Mouse (Mus musculus) inflammation-experienced regulatory T-cells, adult 6 months (primary cell): Measurements from ENCODE around the gene Ddx5. TPM values are rescaled to one million over a fixed set of nuclear protein-coding genes. Genes with fewer than 3 reads are reported as not detected.
"Not testable (repeated sequence)": the region's sequence is repeated elsewhere in the genome, so short reads cannot be mapped to it uniquely, and the experiment has no call there.

Experiments used
- ATAC-seq: one replicate; pipeline ENCODE4 v1.8.0; 2017
- polyA plus RNA-seq, 3 experiments: library from polyadenylated mRNA; unstranded; fragments of 100-300 nt; shearing (Covaris generic); gene quantifications; one replicate each; pipeline ENCODE4 v1.2.1; 2017

The Ddx5 gene
- polyA plus RNA-seq, 3 experiments from 2014 or later, result 400 to 575 (median 510) TPM

- ATAC-seq, result no peak
Observed at GRCm38 (mm10) chr11:106760511-106760910, 28.5 kb downstream of the Ddx5 start.

GRCm38 (mm10) chr11:106759028-106759427 lies 30.0 kb downstream of the Ddx5 start:
- ATAC-seq, result no peak

- ATAC-seq, result no peak
Observed at GRCm38 (mm10) chr11:106755583-106755982, 33.4 kb downstream of the Ddx5 start.

- ATAC-seq, result no peak
Observed at GRCm38 (mm10) chr11:106753314-106753713, 35.7 kb downstream of the Ddx5 start.

- peak; percentile 59 for ATAC-seq
Observed at GRCm38 (mm10) chr11:106752103-106752502, 36.9 kb downstream of the Ddx5 start.

GRCm38 (mm10) chr11:106751039-106752018 lies 37.7 kb downstream of the Ddx5 start, which contains the start of gene Milr1:
TSS of gene Milr1 (plus strand) at chr11:106751226.
- ATAC-seq, result peak; percentile 22

- peak; percentile 81 for ATAC-seq
Observed at GRCm38 (mm10) chr11:106750121-106750751, 38.7 kb downstream of the Ddx5 start, which contains the start of gene Pecam1. TSS of gene Pecam1 (minus strand) at chr11:106750628.

- not testable (repeated sequence) for ATAC-seq
Observed at GRCm38 (mm10) chr11:106749557-106750120, 39.3 kb downstream of the Ddx5 start.

GRCm38 (mm10) chr11:106744949-106745348 lies 44.0 kb downstream of the Ddx5 start:
- no peak for ATAC-seq

- ATAC-seq, result peak; percentile 70
Observed at GRCm38 (mm10) chr11:106742388-106742841, 46.6 kb downstream of the Ddx5 start.

- ATAC-seq, result no peak
Observed at GRCm38 (mm10) chr11:106741826-106742225, 47.2 kb downstream of the Ddx5 start.

GRCm38 (mm10) chr11:106741232-106741631 lies 47.8 kb downstream of the Ddx5 start:
- ATAC-seq, result no peak

- ATAC-seq, result not testable (repeated sequence)
Observed at GRCm38 (mm10) chr11:106740724-106741123, 48.3 kb downstream of the Ddx5 start.

- ATAC-seq, result no peak
Observed at GRCm38 (mm10) chr11:106739116-106739515, 49.9 kb downstream of the Ddx5 start.

- no peak for ATAC-seq
Observed at GRCm38 (mm10) chr11:106737178-106737621, 51.8 kb downstream of the Ddx5 start.

- no peak for ATAC-seq
Observed at GRCm38 (mm10) chr11:106736614-106737013, 52.4 kb downstream of the Ddx5 start.

GRCm38 (mm10) chr11:106730714-106731113 lies 58.3 kb downstream of the Ddx5 start:
- no peak for ATAC-seq

Other genes with a start within 250 kb of the Ddx5 start
- gene Tex2, start 175.8 kb downstream of the Ddx5 start, polyA plus RNA-seq, result 10 to 100 TPM; 19.4 to 24.0 (median 23.4) TPM
- gene Pecam1, start 38.6 kb downstream of the Ddx5 start, polyA plus RNA-seq, result 100 to 1,000 TPM in 2 of 3 experiments, 10 to 100 TPM in 1; 44.4 to 106 (median 100) TPM
- 10 to 100 TPM in 2 of 3 experiments, 1 to 10 TPM in 1; 9.0 to 12.2 (median 11.5) TPM for gene Milr1, start 38.0 kb downstream of the Ddx5 start, polyA plus RNA-seq
- gene Polg2, start 9.6 kb downstream of the Ddx5 start, polyA plus RNA-seq, result 10 to 100 TPM; 12.5 to 20.8 (median 13.3) TPM
- 10 to 100 TPM; 23.6 to 40.6 (median 34.6) TPM for gene Cep95, start 67 bp upstream of the Ddx5 start, polyA plus RNA-seq
- 10 to 100 TPM in 2 of 3 experiments, 1 to 10 TPM in 1; 8.4 to 25.2 (median 21.6) TPM for gene Smurf2, start 131.5 kb upstream of the Ddx5 start, polyA plus RNA-seq
- 100 to 1,000 TPM; 112 to 274 (median 131) TPM for gene Kpna2, start 210.4 kb upstream of the Ddx5 start, polyA plus RNA-seq
- gene 1810010H24Rik, start 236.5 kb upstream of the Ddx5 start, polyA plus RNA-seq, result 1 to 10 TPM in 1 of 3 experiments, under 1 TPM in 2; 0.75 to 1.1 (median 0.88) TPM